Mouse (Mus musculus): ENCODE measurements around the gene Gtf3c4. TPM values are rescaled to one million over a fixed set of nuclear protein-coding genes. Genes with fewer than 3 reads are reported as not detected.

Gene Gtf3c4
- total and polyA plus RNA-seq, 3 experiments: 25.0 to 37.6 (median 26.0) TPM

DNA sequence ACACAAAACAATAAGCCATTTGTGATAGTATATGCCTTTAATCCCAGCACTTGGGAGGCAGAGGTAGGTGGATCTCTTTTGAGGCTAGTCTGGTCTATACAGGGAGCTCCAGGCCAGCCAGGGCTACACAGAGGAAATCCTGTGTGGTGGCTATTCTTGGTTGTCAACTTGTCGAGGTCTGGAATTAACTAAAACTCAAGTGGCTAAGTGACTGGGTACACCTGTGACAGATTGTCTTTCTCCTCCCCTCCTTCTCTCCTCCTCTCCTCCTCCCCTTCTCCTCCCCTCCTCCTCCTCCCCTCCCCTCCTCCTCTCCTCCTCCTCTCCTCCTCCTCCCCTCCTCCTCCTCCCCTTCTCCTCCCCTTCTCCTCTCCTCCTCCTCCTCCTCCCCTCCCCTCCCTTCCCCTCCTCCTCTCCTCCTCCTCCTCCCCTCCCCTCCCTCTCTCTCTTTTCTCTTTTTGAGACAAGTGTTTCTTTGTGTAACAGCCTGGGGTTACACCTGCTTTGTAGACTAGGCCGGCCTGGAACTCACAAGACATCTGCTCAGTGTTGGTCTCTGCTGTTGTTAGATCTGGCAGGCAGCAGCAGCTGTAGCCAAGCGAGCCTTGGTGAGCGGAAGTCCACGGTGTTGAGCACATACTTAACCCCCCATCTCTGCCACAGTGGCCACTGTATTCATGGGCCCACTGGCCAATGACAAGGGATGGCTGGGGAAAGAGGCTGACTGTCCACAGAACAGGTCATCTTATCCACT lies 29.7 kb downstream of the Gtf3c4 start:
- Histone ChIP-seq H3K4me3 (ENCODE audit: low read depth, low read length) (no peak overlapping the region), H3K36me3 (replicated peaks) (no peaks in the 10 kb centered on the region), H3K4me1 (ENCODE audit: insufficient read depth, low read depth, low read length) (no peaks in the 10 kb centered on the region), H3K9me3 (replicated peaks) (no peaks in the 10 kb centered on the region), H3K27me3 (ENCODE audit: insufficient read depth, low read length) (peaks cover 53% of the 10 kb centered on the region)
- DNase-seq (ENCODE audit: low spot score) (no peak), ATAC-seq (ENCODE audit: extremely low read depth, insufficient number of reproducible peaks, low FRiP score, poor library complexity, severe bottlenecking) (no peak)
- TF ChIP-seq POLR2AphosphoS5 (IDR thresholded peaks at IDR 0.05; ENCODE audit: insufficient replicate concordance, low read depth, low read length) (no peak), TAL1 (conservative IDR thresholded peaks at IDR 0.05; ENCODE audit: low read depth, low read length) (no peak), GATA1 (IDR thresholded peaks at IDR 0.05; ENCODE audit: borderline replicate concordance, low read length) (no peak), CTCF (IDR thresholded peaks at IDR 0.05; ENCODE audit: low read depth, low read length) (no peak), GATA2 (IDR thresholded peaks at IDR 0.05; ENCODE audit: borderline replicate concordance, low read depth, low read length) (no peak)

DNA sequence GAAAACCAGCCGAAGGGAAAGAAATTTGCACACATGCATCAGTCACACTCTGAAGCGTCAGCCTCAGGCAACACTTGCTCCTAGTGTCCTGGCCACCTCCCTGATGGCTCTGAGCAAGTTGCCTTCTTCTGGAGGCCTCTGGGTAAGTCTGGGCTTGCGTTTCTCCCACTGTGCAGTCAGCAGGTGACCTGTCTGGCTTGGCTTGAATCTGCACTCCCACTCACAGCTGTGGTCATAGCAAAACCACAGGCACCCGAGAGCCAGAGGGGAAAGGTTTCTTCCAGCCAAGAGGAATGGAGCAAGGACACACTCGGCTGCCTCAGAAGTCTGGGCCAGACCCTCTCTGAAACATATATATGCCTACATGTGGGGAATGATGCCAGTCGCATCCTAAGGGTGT lies 31.3 kb downstream of the Gtf3c4 start:
- Histone ChIP-seq H3K9me3 (replicated peaks) (no peaks in the 10 kb centered on the region), H3K27me3 (ENCODE audit: insufficient read depth, low read length) (peaks cover 44% of the 10 kb centered on the region), H3K4me1 (ENCODE audit: insufficient read depth, low read depth, low read length) (no peaks in the 10 kb centered on the region), H3K4me3 (ENCODE audit: low read depth, low read length) (no peak overlapping the region), H3K36me3 (replicated peaks) (no peaks in the 10 kb centered on the region)
- DNase-seq (ENCODE audit: low spot score) (no peak), ATAC-seq (ENCODE audit: extremely low read depth, insufficient number of reproducible peaks, low FRiP score, poor library complexity, severe bottlenecking) (no peak)
- no peak for TF ChIP-seq CTCF (IDR thresholded peaks at IDR 0.05; ENCODE audit: low read depth, low read length)
- TF ChIP-seq TAL1 (conservative IDR thresholded peaks at IDR 0.05; ENCODE audit: low read depth, low read length): no peak
- no peak for TF ChIP-seq GATA2 (IDR thresholded peaks at IDR 0.05; ENCODE audit: borderline replicate concordance, low read depth, low read length)
- TF ChIP-seq GATA1 (IDR thresholded peaks at IDR 0.05; ENCODE audit: borderline replicate concordance, low read length): no peak
- TF ChIP-seq POLR2AphosphoS5 (IDR thresholded peaks at IDR 0.05; ENCODE audit: insufficient replicate concordance, low read depth, low read length): no peak

GRCm38 (mm10) chr2:28803406-28803805 lies 36.8 kb downstream of the Gtf3c4 start:
- H3K4me3 ChIP-seq (ENCODE audit: low read depth, low read length): no peak overlapping the region
- no peaks in the 10 kb centered on the region for H3K9me3 ChIP-seq (replicated peaks)
- H3K36me3 ChIP-seq (replicated peaks): no peaks in the 10 kb centered on the region
- DNase-seq (ENCODE audit: low spot score) (no peak), ATAC-seq (ENCODE audit: extremely low read depth, insufficient number of reproducible peaks, low FRiP score, poor library complexity, severe bottlenecking) (no peak)
- TF ChIP-seq TAL1 (conservative IDR thresholded peaks at IDR 0.05; ENCODE audit: low read depth, low read length): no peak
- no peak for TF ChIP-seq GATA2 (IDR thresholded peaks at IDR 0.05; ENCODE audit: borderline replicate concordance, low read depth, low read length)
- H3K27me3 ChIP-seq (ENCODE audit: insufficient read depth, low read length): peaks cover 33% of the 10 kb centered on the region
- no peaks in the 10 kb centered on the region for H3K4me1 ChIP-seq (ENCODE audit: insufficient read depth, low read depth, low read length)

GRCm38 (mm10) chr2:28799575-28799974 lies 40.6 kb downstream of the Gtf3c4 start:
- TF ChIP-seq GATA1 (IDR thresholded peaks at IDR 0.05; ENCODE audit: borderline replicate concordance, low read length): no peak
- no peak for TF ChIP-seq GATA2 (IDR thresholded peaks at IDR 0.05; ENCODE audit: borderline replicate concordance, low read depth, low read length)
- TF ChIP-seq CTCF (IDR thresholded peaks at IDR 0.05; ENCODE audit: low read depth, low read length): no peak
- TF ChIP-seq POLR2AphosphoS5 (IDR thresholded peaks at IDR 0.05; ENCODE audit: insufficient replicate concordance, low read depth, low read length): no peak
- no peak for TF ChIP-seq TAL1 (conservative IDR thresholded peaks at IDR 0.05; ENCODE audit: low read depth, low read length)
- no peaks in the 10 kb centered on the region for H3K36me3 ChIP-seq (replicated peaks)
- no peak for ATAC-seq (ENCODE audit: extremely low read depth, insufficient number of reproducible peaks, low FRiP score, poor library complexity, severe bottlenecking)
- H3K9me3 ChIP-seq (replicated peaks): no peaks in the 10 kb centered on the region
- no peak overlapping the region for H3K4me3 ChIP-seq (ENCODE audit: low read depth, low read length)
- peaks cover 45% of the 10 kb centered on the region for H3K27me3 ChIP-seq (ENCODE audit: insufficient read depth, low read length)
- H3K4me1 ChIP-seq (ENCODE audit: insufficient read depth, low read depth, low read length): peaks cover 8% of the 10 kb centered on the region
- DNase-seq (ENCODE audit: low spot score): no peak

- H3K4me3 ChIP-seq (ENCODE audit: low read depth, low read length): no peak overlapping the region
- peaks cover 50% of the 10 kb centered on the region for H3K27me3 ChIP-seq (ENCODE audit: insufficient read depth, low read length)
- no peaks in the 10 kb centered on the region for H3K9me3 ChIP-seq (replicated peaks)
- DNase-seq (ENCODE audit: low spot score) (no peak), ATAC-seq (ENCODE audit: extremely low read depth, insufficient number of reproducible peaks, low FRiP score, poor library complexity, severe bottlenecking) (no peak)
- TF ChIP-seq CTCF (IDR thresholded peaks at IDR 0.05; ENCODE audit: low read depth, low read length) (no peak), POLR2AphosphoS5 (IDR thresholded peaks at IDR 0.05; ENCODE audit: insufficient replicate concordance, low read depth, low read length) (no peak), GATA2 (IDR thresholded peaks at IDR 0.05; ENCODE audit: borderline replicate concordance, low read depth, low read length) (no peak), GATA1 (IDR thresholded peaks at IDR 0.05; ENCODE audit: borderline replicate concordance, low read length) (no peak), TAL1 (conservative IDR thresholded peaks at IDR 0.05; ENCODE audit: low read depth, low read length) (no peak)
- H3K4me1 ChIP-seq (ENCODE audit: insufficient read depth, low read depth, low read length): peaks cover 8% of the 10 kb centered on the region
- no peaks in the 10 kb centered on the region for H3K36me3 ChIP-seq (replicated peaks)
Observed at GRCm38 (mm10) chr2:28798390-28798789, 41.8 kb downstream of the Gtf3c4 start.

DNA sequence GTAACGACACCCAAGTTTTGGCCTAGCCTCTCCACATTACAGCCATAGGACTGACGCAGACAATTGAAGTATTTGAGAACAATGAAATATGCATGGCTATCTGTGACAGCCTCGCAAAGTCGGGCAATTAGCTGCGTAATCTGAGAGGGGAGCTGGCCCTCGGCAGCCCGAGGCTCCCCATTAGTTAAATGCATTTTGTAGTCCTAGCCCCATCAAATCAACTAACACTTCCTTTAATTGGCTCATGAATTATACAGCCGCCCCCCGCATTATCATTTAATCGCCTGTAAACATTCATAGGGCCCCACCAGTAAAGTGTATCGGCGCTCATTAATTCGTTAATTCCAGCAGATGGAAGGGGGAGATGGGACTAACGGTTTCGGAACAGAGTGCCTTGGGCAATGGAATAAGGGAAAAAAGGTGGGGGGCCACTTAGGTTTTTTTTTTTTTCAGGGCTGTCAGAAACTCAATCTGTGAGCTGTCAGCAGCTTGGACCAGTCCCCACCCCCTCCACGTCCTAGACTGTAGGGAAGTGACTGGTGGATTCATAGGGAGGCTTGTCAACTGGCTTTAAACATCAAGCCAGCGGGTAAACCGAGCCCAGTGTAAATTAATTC lies 42.6 kb downstream of the Gtf3c4 start:
- Histone ChIP-seq H3K9me3 (replicated peaks) (no peaks in the 10 kb centered on the region), H3K36me3 (replicated peaks) (no peaks in the 10 kb centered on the region), H3K4me3 (ENCODE audit: low read depth, low read length) (no peak overlapping the region), H3K4me1 (ENCODE audit: insufficient read depth, low read depth, low read length) (peaks cover 8% of the 10 kb centered on the region), H3K27me3 (ENCODE audit: insufficient read depth, low read length) (peaks cover 48% of the 10 kb centered on the region)
- TF ChIP-seq GATA2 (IDR thresholded peaks at IDR 0.05; ENCODE audit: borderline replicate concordance, low read depth, low read length) (no peak), CTCF (IDR thresholded peaks at IDR 0.05; ENCODE audit: low read depth, low read length) (no peak), TAL1 (conservative IDR thresholded peaks at IDR 0.05; ENCODE audit: low read depth, low read length) (no peak), POLR2AphosphoS5 (IDR thresholded peaks at IDR 0.05; ENCODE audit: insufficient replicate concordance, low read depth, low read length) (no peak), GATA1 (IDR thresholded peaks at IDR 0.05; ENCODE audit: borderline replicate concordance, low read length) (no peak)
- ATAC-seq (ENCODE audit: extremely low read depth, insufficient number of reproducible peaks, low FRiP score, poor library complexity, severe bottlenecking) (no peak), DNase-seq (ENCODE audit: low spot score) (no peak)

All from G1E (cell line).